Mouse (Mus musculus): ENCODE results near the gene Dntt.

The Dntt gene

DNA sequence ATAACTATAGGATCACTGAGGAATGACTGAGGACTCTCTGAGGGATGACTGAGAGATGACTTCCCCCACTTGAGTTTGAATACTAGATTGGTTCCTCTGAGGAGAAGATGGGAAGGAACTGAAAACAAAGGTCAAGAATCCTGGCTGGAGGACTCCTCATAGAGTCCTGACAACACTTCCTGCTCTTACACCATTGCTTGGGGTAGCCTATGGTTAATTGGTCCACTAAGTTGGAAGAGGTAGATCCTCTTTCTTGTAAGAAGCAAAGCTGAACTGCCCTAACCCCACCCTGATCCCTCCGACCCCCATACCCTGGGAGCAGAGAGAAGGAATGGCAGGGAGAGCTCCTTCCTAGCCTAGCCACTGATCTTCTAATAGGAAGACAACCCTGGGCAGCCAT, 22.6 kb downstream of the Dntt start:
- in situ Hi-C loops (cut with MboI; ENCODE audit: low sequenced_read_pairs): no loop called here

GRCm38 (mm10) chr19:41052247-41052646, 23.2 kb downstream of the Dntt start:
- in situ Hi-C loops (cut with MboI; ENCODE audit: low sequenced_read_pairs): no loop called here

DNA sequence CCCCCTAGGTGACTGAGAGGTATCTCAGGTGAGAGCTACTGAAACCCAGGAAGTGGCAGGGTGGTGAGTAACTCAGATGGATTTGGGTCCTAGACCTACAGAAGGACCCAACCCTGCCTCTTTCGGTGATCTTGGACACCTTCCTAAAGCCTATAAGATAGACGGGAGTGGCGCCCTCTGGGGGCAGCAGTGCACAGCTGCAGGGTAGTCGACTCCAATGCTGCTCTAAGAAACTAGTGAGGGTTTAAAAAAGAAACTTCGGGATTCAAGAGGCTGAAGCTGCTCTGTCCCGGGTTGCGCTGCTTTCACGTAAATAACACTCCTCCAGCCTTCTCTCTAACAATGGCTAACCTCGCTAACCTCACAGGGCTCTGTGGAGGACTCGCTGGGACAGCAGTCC, 24.5 kb downstream of the Dntt start:
- in situ Hi-C loops (cut with MboI; ENCODE audit: low sequenced_read_pairs): no loop called here

- in situ Hi-C loops (cut with MboI; ENCODE audit: low sequenced_read_pairs): no loop called here
Measured at GRCm38 (mm10) chr19:41054702-41055101, 25.6 kb downstream of the Dntt start.

DNA sequence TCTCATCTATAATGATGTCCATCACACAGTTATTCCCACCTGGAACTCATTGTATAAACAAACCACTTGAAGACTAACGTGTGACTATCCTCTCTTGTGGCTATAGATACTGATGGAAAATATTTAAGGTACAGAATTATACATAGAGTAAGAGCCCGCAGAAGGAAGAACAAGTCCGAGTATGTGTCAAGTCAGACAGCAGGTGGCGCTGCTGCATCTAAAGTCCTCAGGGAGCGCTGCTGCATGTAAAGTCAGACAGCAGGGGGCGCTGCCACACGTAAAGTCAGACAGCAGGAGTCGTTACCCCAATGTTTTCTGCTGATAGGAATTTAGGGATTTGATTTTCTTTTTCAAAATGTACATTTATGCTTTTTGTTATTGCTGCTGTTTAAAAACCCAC, 42.4 kb downstream of the Dntt start:
- in situ Hi-C loops (cut with MboI; ENCODE audit: low sequenced_read_pairs): no loop called here

GRCm38 (mm10) chr19:41073746-41074455, 44.8 kb downstream of the Dntt start:
- in situ Hi-C loops (cut with MboI; ENCODE audit: low sequenced_read_pairs): no loop called here

DNA sequence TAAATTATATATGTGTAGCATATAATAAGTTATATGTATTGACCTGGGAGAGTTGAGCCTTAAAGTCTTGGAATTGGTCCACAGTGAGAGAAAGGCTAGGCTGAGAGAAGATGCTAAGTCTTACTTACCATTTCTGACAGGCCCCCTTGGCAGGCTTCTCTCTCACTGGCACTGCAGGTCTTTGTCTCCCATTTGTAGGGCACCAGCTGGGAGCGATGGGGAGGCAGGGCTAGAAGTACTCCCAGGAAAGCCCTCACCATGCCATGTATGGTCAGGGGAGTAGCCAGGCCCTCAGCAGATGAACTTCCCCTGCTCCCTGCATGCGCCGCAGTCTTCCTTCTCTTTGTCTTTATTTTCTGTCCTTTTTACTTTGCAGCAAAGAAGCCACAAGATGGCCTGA, 47.8 kb downstream of the Dntt start, which contains the start of gene Opalin:
Gene Opalin, minus strand, starts transcription at position 208 of the 400 bp plus-strand sequence.
- in situ Hi-C loops (cut with MboI; ENCODE audit: low sequenced_read_pairs): no loop called here

- in situ Hi-C loops (cut with MboI; ENCODE audit: low sequenced_read_pairs): no loop called here
Measured at GRCm38 (mm10) chr19:41081589-41081988, 52.5 kb downstream of the Dntt start.

- in situ Hi-C loops (cut with MboI; ENCODE audit: low sequenced_read_pairs): no loop called here
Measured at GRCm38 (mm10) chr19:41083646-41084045, 54.6 kb downstream of the Dntt start.

DNA sequence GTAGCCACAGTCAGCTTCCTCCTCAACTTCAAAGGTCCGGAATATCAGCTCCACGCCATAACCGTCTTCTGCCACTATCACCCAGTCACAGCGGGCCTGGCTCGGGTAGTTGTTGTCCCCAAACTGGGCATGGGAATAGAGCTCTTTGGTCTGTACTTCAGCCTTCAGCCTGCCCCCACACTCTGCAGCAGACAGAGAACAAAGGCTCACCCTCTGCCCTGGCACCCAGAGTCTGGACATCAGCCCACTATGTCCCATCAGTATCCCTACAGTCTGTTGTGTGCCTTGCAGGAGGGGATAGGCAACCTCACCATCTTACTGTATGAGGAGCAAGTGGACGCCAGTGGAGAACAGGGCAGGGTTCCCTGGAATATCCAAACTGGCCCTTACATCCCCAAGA, 57.2 kb downstream of the Dntt start:
- in situ Hi-C loops (cut with MboI; ENCODE audit: low sequenced_read_pairs): no loop called here

- in situ Hi-C loops (cut with MboI; ENCODE audit: low sequenced_read_pairs): no loop called here
Measured at GRCm38 (mm10) chr19:41086700-41087099, 57.6 kb downstream of the Dntt start.

- in situ Hi-C loops (cut with MboI; ENCODE audit: low sequenced_read_pairs): no loop called here
Measured at GRCm38 (mm10) chr19:41087901-41088300, 58.8 kb downstream of the Dntt start.

GRCm38 (mm10) chr19:41088491-41088890, 59.4 kb downstream of the Dntt start:
- in situ Hi-C loops (cut with MboI; ENCODE audit: low sequenced_read_pairs): no loop called here

DNA sequence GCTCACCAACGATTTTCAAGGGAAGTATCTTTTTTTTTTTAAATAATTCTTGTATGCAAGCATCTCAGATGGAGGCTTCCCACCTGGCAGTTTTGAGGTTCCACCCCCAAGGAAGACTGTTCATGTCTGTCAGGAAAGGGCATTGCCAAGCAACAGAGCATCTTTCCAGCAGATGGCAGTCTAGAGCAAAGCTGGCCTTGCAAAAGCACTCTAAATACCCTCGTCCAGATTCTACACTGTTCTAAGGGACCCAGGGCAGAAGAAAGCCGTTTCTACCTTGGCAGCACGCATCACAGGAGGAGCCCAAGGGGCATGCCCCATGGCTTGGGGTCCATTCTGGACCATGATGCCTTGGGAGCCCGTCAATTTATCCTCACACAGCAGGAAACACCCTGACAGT, 60.8 kb downstream of the Dntt start:
- in situ Hi-C loops (cut with MboI; ENCODE audit: low sequenced_read_pairs): no loop called here

GRCm38 (mm10) chr19:41091901-41092300, 62.8 kb downstream of the Dntt start:
- in situ Hi-C loops (cut with MboI; ENCODE audit: low sequenced_read_pairs): no loop called here

DNA sequence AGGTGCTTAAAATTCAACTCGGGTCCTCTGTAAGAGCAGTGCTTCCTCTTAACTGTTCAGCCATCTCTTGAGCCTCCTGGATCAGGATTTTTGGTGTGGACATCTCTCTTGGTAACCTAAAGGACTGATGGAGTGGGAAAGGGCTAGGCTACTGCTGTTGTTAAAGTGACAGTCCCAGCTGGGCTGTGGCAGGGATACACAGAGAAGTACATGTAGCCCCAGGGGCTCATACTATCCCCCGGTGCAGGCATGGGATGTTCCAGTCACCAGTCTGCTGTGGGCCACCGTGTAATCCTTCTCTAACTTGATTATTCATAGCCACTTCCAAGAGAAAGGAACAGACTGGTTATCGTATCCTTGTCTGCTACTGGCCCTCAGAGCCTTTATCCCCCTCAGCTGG, 68.0 kb downstream of the Dntt start:
- in situ Hi-C loops (cut with MboI; ENCODE audit: low sequenced_read_pairs): no loop called here

- in situ Hi-C loops (cut with MboI; ENCODE audit: low sequenced_read_pairs): no loop called here
Measured at GRCm38 (mm10) chr19:41100863-41101262, 71.8 kb downstream of the Dntt start.

- in situ Hi-C loops (cut with MboI; ENCODE audit: low sequenced_read_pairs): no loop called here
Measured at GRCm38 (mm10) chr19:41101390-41101789, 72.3 kb downstream of the Dntt start.

DNA sequence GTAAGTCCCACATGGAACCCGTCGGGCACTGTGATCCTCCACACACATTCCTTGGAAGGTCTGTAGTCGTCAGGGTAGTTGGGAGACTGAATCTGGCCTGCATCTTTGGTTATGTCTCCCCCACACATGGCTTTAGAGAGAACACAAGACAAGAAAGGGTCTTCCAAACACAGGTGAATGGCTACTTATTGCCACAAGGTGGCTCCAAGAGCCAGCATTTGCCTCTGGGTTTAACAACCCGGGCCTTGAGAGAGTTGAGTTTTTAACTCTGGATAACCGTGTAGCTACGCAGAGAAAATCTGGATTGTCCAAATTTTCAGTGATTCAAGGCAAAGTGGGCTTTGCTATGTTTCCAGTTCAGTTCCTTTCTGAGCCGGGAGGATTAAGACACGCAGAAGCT, 75.8 kb downstream of the Dntt start:
- in situ Hi-C loops (cut with MboI; ENCODE audit: low sequenced_read_pairs): no loop called here

GRCm38 (mm10) chr19:41107530-41107929, 78.5 kb downstream of the Dntt start:
- in situ Hi-C loops (cut with MboI; ENCODE audit: low sequenced_read_pairs): no loop called here

DNA sequence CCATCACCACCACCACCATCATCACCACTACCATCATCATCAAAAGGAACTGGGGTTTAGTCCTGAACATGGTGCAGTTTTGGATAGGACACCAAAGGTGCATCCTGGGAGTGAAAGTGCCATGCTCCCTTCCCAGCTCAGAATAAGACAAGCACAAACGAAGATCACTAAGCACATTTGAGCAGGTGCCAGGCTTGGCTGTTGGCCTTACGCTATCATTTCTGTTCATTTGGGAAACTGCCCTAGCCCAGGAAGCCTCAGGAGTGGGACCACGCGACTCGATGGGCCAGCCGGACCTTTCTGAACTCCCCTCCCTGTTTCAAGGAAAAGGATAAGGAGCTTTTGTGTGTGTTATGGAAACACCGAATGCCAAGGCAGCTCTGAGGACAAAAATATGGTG, 79.6 kb downstream of the Dntt start:
- in situ Hi-C loops (cut with MboI; ENCODE audit: low sequenced_read_pairs): no loop called here

All from CH12F3 (cell line).